Mouse (Mus musculus): ENCODE measurements around the gene Fbxl17.

The Fbxl17 gene

GRCm38 (mm10) chr17:63402741-63403681 lies 96.8 kb downstream of the Fbxl17 start:
- peak; percentile 20 to 43 for DNase-seq

DNA sequence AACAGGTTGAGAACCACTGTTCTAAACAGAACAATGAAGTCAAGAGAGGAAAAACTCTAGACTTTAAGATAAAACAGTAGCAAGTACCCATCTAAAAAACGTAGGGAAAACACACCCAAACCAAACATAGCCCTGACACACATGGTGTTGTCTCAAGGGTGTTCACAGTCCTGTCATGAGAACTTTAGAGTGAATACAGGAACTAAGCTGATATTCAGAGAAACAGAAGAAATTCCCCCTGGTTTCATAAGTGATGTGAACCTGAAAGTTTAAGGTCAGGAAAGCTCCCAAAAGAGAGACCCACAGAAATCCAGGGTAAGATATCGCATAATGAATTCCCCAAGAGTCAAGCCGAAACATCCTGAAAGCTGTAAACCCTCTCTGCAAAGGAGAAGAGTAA lies 97.6 kb downstream of the Fbxl17 start:
- DNase-seq = no peak

GRCm38 (mm10) chr17:63400640-63401039 lies 99.2 kb downstream of the Fbxl17 start:
- DNase-seq = no peak

DNA sequence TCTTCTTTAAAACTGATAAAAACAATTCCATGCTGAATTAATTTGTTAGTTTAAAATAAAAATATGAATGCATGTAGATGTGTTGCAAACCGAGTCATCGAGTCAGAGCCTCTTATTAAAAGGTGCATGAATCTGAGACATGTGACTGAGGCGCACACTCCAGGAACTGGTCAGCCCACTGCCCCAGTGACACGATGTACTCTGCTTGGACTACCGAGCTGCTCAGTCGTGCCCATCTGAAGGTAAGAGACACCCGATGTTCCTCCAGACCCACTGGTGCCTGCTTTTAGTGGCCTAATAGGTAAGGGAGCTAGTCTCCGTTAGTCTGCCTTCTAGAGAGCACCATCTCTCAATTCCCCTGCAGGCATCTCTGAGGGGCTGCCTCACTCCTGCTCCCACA lies 100.0 kb downstream of the Fbxl17 start:
- no peak for DNase-seq

DNA sequence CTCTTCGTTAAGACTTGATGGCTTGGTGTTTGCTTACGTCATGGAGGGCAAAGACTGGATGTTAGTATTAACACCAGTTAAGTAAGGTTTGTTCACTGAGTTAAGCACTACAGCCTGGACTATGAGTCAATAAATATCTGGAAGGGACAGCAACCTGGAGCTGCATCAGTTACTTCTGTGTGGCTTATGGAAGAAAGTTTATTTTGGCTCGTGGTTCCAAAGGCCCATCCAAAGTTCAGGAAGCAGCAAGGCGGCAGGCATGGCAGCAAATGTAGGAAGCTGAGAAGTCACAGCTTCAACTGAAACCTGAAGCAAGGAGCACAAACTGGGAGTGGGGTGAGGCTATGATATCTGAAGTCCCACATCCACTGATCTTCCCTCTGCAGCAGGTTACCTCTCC lies 108.3 kb downstream of the Fbxl17 start:
- DNase-seq = no peak

DNA sequence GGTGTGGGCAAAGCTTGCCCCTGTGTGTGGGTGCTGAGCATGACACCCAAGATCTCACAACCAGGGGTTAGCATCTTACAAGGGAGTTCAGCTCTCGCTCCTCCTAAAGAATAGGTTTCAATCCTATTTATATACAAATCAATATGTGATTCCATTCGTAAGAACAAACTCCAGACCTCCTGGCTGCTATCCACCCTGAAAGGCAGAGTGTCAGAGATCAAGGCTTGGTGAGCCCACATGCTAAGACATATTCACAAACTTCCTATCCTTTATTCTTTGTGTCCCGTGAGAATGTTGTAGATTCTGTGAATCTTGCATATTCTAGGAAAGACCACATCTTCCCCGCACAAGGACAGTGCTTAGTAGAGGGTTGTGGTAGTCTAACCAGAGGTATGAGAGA lies 108.9 kb downstream of the Fbxl17 start:
- DNase-seq = no peak

DNA sequence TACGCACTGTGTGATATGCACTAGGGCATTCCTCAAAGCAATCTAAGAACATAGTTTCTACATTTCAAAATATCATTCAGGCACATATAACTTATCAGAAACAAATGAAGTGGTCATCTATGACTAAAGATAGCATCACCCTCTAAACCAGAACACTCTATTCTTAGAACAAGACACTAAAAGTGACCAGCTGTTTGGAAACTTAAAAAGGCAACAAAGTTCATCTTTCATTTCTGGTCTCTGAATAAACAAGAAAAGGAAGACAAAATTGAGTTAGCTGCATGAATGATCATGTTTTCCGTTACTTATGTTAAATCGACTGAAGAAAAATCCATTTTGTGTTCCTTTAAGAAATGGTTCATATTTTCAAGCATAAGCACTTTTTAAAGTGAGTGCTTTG lies 128.8 kb downstream of the Fbxl17 start:
- DNase-seq = no peak

- DNase-seq = no peak
Measured at GRCm38 (mm10) chr17:63369631-63370310, 130.0 kb downstream of the Fbxl17 start.

- DNase-seq = no peak
Measured at GRCm38 (mm10) chr17:63367476-63367875, 132.3 kb downstream of the Fbxl17 start.

DNA sequence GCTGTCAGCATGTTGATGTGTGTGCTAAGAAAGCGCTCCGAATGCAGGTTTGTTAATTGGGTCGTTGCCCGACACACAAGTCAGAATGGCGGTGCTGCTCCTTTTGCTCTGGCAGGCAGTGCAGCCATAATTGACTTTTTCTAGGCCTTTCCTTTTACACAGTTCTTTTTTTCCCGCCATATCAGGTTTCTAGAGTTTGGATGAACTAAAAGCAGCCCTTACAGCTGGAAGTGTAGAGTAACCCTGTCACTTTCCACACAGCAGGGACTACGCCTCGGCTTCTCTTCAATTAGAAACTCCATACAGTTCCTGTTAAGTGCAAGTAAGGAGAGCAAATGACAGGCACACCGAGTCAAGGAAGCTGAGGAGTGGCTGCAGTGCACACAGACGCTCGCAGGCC lies 133.8 kb downstream of the Fbxl17 start:
- DNase-seq = no peak

DNA sequence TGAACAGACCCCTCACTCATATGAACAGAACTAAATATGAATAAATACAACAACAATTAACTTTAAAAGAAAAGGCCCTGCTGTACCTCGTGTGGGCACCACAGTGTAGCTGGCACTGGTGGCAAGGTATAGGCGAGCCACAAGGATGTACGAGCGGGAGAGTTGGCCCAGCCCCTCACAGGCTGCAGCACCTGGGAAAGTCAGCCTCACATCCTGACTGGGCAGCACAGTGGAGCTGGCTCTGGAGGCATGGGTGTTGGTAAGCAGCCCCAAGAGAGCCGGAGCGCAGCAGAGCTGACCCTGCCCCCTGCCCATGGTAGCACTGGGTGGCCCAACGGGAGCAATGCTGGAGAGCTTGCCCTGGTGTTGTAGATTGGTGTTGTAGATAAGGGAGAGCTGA lies 135.2 kb downstream of the Fbxl17 start:
- DNase-seq = no peak

- peak in 1 of 2 experiments; percentile 6 for DNase-seq
Measured at GRCm38 (mm10) chr17:63362196-63362595, 137.6 kb downstream of the Fbxl17 start.

DNA sequence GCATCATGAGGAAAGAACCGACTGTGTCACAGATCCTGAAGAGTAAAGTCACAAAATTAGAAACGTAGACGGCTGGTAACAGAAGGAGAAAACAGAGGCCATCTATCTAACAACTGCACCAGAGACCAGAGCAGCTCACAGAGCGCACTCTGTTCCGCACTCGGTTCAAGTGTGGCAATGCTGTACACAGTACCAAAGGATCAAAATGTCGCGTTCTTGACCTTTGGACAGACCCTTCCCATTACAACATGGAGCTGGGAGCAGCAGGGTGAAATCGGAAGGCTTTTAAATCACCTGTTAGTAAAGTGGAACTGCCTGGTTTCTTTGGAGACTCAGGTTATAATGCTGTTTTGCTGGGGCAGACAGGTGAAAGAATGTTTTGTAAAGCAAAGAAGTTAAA lies 138.1 kb downstream of the Fbxl17 start:
- DNase-seq = no peak

DNA sequence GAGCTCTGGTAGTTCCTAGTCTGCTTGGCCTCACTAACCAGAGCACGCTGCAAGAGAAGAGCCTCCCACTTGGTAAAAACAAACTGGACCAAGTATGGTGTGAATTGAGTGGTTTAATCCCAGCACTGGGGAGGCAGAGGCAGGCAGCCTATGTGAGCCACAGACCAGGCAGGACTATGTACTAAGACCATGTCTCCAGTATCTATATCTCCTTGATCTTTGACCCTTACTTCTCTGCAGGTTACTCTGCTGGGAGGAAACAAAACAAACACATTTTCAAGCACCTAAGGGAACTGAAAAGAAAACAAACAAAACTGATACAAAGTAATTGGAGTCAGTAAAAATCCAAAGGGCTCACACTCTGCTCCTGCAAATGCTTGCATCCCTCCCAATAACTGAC lies 141.0 kb downstream of the Fbxl17 start:
- DNase-seq = no peak

DNA sequence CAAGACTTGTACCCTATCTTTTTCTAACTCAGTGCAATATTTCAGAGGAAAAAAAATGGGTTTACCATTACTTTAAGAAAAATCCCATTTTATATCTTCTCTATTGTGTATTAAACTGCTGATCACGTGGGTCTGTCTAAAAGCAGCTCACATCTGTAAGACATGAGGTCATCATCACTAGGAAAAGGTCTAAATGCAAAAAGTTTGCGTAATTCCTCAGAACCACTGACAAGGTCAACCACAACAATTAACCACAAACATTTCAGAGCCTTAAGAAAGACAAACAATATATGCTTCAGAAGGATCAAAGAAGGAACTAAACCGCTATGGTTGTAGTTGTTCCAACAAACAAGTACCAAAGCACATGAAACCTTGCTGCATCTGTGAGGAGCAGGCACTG lies 143.6 kb downstream of the Fbxl17 start:
- no peak for DNase-seq

GRCm38 (mm10) chr17:63352634-63353195 lies 147.1 kb downstream of the Fbxl17 start:
- no peak for DNase-seq

DNA sequence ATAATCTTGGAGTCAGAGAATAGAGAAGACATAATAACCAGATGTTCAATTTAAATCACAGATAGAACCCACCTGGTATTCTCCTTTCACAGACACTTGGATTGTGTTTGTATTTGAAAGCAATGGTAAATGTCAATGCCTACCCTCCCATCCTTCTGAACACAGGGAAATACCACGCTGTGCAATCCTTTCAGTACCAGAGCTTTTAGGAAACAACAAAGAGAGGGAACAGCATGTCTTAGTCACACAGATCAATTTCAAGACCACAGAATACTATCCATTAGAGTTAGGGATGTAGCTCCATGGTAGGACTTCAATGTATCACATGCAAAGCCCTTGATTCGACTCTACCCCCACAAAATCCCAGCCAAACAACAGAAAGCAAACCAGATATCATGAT lies 148.1 kb downstream of the Fbxl17 start:
- no peak for DNase-seq

DNA sequence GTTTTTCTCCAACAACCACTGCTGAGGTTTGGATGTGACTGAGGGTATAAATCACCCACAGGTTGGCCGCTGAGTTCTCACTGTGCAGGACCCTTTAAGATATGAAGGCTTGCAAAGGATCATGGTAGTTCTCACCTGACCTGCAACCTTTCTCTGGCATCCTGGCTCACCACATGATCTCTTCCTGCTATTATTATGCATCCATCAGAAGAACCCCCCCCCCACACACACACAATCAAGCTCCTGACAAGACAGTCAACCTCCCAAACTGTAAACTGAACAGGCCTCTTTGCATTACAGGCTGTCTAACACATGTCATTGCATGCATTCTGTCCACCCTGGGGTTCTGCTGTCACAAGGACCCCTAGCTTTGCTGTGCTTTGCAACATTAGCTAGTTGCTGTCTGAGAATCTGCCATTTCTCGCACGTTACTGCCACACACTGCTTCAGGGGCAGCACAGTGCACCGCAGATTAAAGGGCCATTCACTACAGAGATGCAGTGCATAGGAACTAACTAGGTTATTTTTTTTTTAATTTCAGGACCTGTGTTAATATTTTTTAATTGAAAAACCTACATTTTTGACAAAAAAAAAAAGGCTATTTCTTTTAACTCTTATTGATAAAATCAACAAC lies 148.8 kb downstream of the Fbxl17 start:
- no peak for DNase-seq

- no peak for DNase-seq
Measured at GRCm38 (mm10) chr17:63344101-63344500, 155.7 kb downstream of the Fbxl17 start.

GRCm38 (mm10) chr17:63343076-63343475 lies 156.7 kb downstream of the Fbxl17 start:
- DNase-seq = no peak

DNA sequence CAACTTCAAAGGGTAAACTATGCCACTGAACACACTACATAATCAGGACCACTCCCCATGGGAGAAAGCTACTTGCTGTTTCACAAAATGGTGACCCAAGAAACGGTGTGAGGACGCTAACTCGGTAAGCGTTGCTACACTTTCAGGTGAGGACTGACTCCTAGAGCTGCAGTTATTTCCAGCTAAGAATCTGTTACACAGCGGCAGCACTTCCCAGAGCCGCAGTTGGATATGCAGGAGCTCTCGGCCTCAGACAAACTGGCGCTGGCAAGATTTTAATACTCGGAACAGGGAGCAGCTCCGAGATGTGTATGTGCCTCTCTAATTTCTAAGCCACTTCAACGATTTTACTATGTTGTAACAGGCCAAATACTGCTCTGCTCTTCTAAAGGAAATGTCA lies 157.4 kb downstream of the Fbxl17 start:
- no peak for DNase-seq

DNA sequence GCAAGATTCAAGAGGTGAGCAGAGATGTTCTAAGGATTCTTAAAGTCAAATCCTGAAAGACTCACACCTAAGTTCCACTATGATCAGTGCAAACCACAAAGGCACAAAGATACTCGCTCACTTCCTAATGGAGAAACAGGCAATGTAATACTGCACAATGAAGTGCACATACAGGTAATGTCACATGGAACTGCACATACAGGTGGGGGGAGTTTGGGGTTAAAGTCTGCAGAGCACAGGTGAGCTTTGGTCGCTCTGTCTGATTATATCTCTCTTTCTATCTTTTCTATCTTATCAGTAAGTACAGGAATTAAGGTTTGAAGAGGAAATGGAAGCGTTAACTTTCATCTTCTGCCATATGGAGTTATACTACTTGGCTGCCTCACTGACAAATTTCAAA lies 158.6 kb downstream of the Fbxl17 start:
- no peak for DNase-seq

DNA sequence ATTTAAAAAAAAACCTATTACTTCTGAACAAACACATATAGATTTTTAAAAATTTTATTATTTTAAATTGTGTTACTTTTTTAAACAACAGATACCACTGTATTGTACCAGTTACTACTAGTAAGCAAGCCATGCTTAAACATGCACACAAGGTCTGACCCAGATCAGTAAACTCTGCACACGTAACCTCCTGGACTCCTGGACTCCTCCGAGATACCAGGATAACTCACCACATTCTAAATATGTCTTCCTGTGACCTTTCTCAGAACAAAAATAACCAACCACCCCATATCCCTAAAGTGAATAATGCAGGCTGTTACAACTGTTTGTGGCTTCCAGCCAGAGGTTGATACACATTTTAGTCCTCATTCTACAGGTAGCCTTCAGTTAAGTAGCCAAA lies 170.9 kb downstream of the Fbxl17 start:
- DNase-seq = no peak

Data from cerebellum, postnatal 10 days (tissue).